Mouse (Mus musculus): ENCODE data around the gene Tef. TPM values are rescaled to one million over a fixed set of nuclear protein-coding genes. Genes with fewer than 3 reads are reported as not detected.

The Tef gene
- polyA plus RNA-seq, 1 experiment from 2014 or later: 19.2 TPM

- H3K9me3 ChIP-seq (ENCODE audit: control insufficient read depth, low read length): no peaks in the 10 kb centered on the region
- no peaks in the 10 kb centered on the region for H3K27me3 ChIP-seq (ENCODE audit: control insufficient read depth, insufficient read depth, low read length)
- H3K9ac ChIP-seq (ENCODE audit: low read depth, low read length): peak overlapping the region; percentile 91
- H3K4me1 ChIP-seq (ENCODE audit: control insufficient read depth, insufficient read depth, low read length): 0 out of 2 replicates have a peak, but pooled peaks cover 6% of the 10 kb centered on the region
- under 1% methylated on average over 14 of the region's 14 CpGs for WGBS
- peak overlapping the region; percentile 91 for H3K4me2 ChIP-seq (replicated peaks; ENCODE audit: low read depth, low read length)
- peak overlapping the region; percentile 92 for H3K4me3 ChIP-seq (ENCODE audit: low read length)
- H3K27ac ChIP-seq (ENCODE audit: low read depth, low read length): peak overlapping the region; percentile 97; the same call in 1 of the 2 replicates
- ATAC-seq (ENCODE audit: low FRiP score, low TSS enrichment): no peak
- H3K36me3 ChIP-seq (ENCODE audit: control insufficient read depth, insufficient read depth, low read length): peaks cover 7% of the 10 kb centered on the region
Observed at GRCm38 (mm10) chr15:81856938-81857723, 54.9 kb downstream of the Tef start.

GRCm38 (mm10) chr15:81857724-81858116 lies 55.5 kb downstream of the Tef start:
- Histone ChIP-seq H3K27ac (ENCODE audit: low read depth, low read length) (peak overlapping the region; percentile 97), H3K9me3 (ENCODE audit: control insufficient read depth, low read length) (no peaks in the 10 kb centered on the region)

GRCm38 (mm10) chr15:81858138-81858516 lies 55.9 kb downstream of the Tef start:
- Histone ChIP-seq H3K4me1 (ENCODE audit: control insufficient read depth, insufficient read depth, low read length) (0 out of 2 replicates have a peak, but pooled peaks cover 6% of the 10 kb centered on the region), H3K4me3 (ENCODE audit: low read length) (peak overlapping the region; percentile 92), H3K9me3 (ENCODE audit: control insufficient read depth, low read length) (no peaks in the 10 kb centered on the region), H3K9ac (ENCODE audit: low read depth, low read length) (peak overlapping the region; percentile 91), H3K4me2 (replicated peaks; ENCODE audit: low read depth, low read length) (peak overlapping the region; percentile 91), H3K27me3 (ENCODE audit: control insufficient read depth, insufficient read depth, low read length) (no peaks in the 10 kb centered on the region), H3K36me3 (ENCODE audit: control insufficient read depth, insufficient read depth, low read length) (no peaks in the 10 kb centered on the region; the same call in 1 of the 2 replicates), H3K27ac (ENCODE audit: low read depth, low read length) (peak overlapping the region; percentile 97)
- ATAC-seq (ENCODE audit: low FRiP score, low TSS enrichment): peak; percentile 32
- 0% methylated on average over 23 of the region's 23 CpGs for WGBS

More at GRCm38 (mm10) chr15:81857724-81858116, 55.5 kb downstream of the Tef start:
- ATAC-seq (ENCODE audit: low FRiP score, low TSS enrichment): 0 out of 2 replicates have a peak, but pooled peaks have one; percentile 22
- Histone ChIP-seq H3K27me3 (ENCODE audit: control insufficient read depth, insufficient read depth, low read length) (no peaks in the 10 kb centered on the region), H3K4me3 (ENCODE audit: low read length) (peak overlapping the region; percentile 92), H3K4me2 (replicated peaks; ENCODE audit: low read depth, low read length) (peak overlapping the region; percentile 91), H3K4me1 (ENCODE audit: control insufficient read depth, insufficient read depth, low read length) (0 out of 2 replicates have a peak, but pooled peaks cover 6% of the 10 kb centered on the region), H3K36me3 (ENCODE audit: control insufficient read depth, insufficient read depth, low read length) (peaks cover 1% of the 10 kb centered on the region; the same call in 1 of the 2 replicates), H3K9ac (ENCODE audit: low read depth, low read length) (peak overlapping the region; percentile 91)
- under 1% methylated on average over 33 of the region's 33 CpGs for WGBS

- 0 out of 2 replicates have a peak, but pooled peaks cover 6% of the 10 kb centered on the region for H3K4me1 ChIP-seq (ENCODE audit: control insufficient read depth, insufficient read depth, low read length)
- peaks cover under 1% of the 10 kb centered on the region; the same call in 1 of the 2 replicates for H3K36me3 ChIP-seq (ENCODE audit: control insufficient read depth, insufficient read depth, low read length)
- H3K27ac ChIP-seq (ENCODE audit: low read depth, low read length): peak within 1 kb of the TSS; percentile 97
- under 1% methylated on average over 44 of the region's 44 CpGs for WGBS
- H3K9me3 ChIP-seq (ENCODE audit: control insufficient read depth, low read length): no peaks in the 10 kb centered on the region
- H3K4me3 ChIP-seq (ENCODE audit: low read length): peak within 1 kb of the TSS; percentile 92
- no peaks in the 10 kb centered on the region for H3K27me3 ChIP-seq (ENCODE audit: control insufficient read depth, insufficient read depth, low read length)
- peak within 1 kb of the TSS; percentile 91 for H3K4me2 ChIP-seq (replicated peaks; ENCODE audit: low read depth, low read length)
- ATAC-seq (ENCODE audit: low FRiP score, low TSS enrichment): peak; percentile 22
- peak within 1 kb of the TSS; percentile 91 for H3K9ac ChIP-seq (ENCODE audit: low read depth, low read length)
Observed at GRCm38 (mm10) chr15:81858517-81859329, 56.5 kb downstream of the Tef start, which contains the start of gene Tob2. Tob2 (minus strand) TSS chr15:81858796.

GRCm38 (mm10) chr15:81859330-81860255 lies 57.4 kb downstream of the Tef start:
- H3K36me3 ChIP-seq (ENCODE audit: control insufficient read depth, insufficient read depth, low read length): peaks cover 9% of the 10 kb centered on the region; the same call in 1 of the 2 replicates
- H3K27me3 ChIP-seq (ENCODE audit: control insufficient read depth, insufficient read depth, low read length): no peaks in the 10 kb centered on the region
- H3K27ac ChIP-seq (ENCODE audit: low read depth, low read length): peak overlapping the region; percentile 97
- under 1% methylated on average over 39 of the region's 39 CpGs for WGBS
- peak overlapping the region; percentile 91 for H3K9ac ChIP-seq (ENCODE audit: low read depth, low read length)
- peak overlapping the region; percentile 91 for H3K4me2 ChIP-seq (replicated peaks; ENCODE audit: low read depth, low read length)
- peak; percentile 82 for ATAC-seq (ENCODE audit: low FRiP score, low TSS enrichment)
- no peaks in the 10 kb centered on the region for H3K9me3 ChIP-seq (ENCODE audit: control insufficient read depth, low read length)
- H3K4me3 ChIP-seq (ENCODE audit: low read length): peak overlapping the region; percentile 92
- H3K4me1 ChIP-seq (ENCODE audit: control insufficient read depth, insufficient read depth, low read length): 0 out of 2 replicates have a peak, but pooled peaks cover 6% of the 10 kb centered on the region

GRCm38 (mm10) chr15:81860471-81861135 lies 58.4 kb downstream of the Tef start:
- H3K27me3 ChIP-seq (ENCODE audit: control insufficient read depth, insufficient read depth, low read length): no peaks in the 10 kb centered on the region
- no peak for ATAC-seq (ENCODE audit: low FRiP score, low TSS enrichment)
- H3K4me1 ChIP-seq (ENCODE audit: control insufficient read depth, insufficient read depth, low read length): no peaks in the 10 kb centered on the region
- peak overlapping the region; percentile 92; the same call in 1 of the 2 replicates for H3K4me3 ChIP-seq (ENCODE audit: low read length)
- 42% methylated on average over 8 of the region's 8 CpGs for WGBS
- peak overlapping the region; percentile 25; the same call in 1 of the 2 replicates for H3K27ac ChIP-seq (ENCODE audit: low read depth, low read length)
- peaks cover 17% of the 10 kb centered on the region for H3K36me3 ChIP-seq (ENCODE audit: control insufficient read depth, insufficient read depth, low read length)
- no peaks in the 10 kb centered on the region for H3K9me3 ChIP-seq (ENCODE audit: control insufficient read depth, low read length)
- no peak overlapping the region for H3K9ac ChIP-seq (ENCODE audit: low read depth, low read length)
- peak overlapping the region; percentile 91; the same call in 1 of the 2 replicates for H3K4me2 ChIP-seq (replicated peaks; ENCODE audit: low read depth, low read length)

GRCm38 (mm10) chr15:81864238-81864637 lies 62.0 kb downstream of the Tef start:
- ATAC-seq (ENCODE audit: low FRiP score, low TSS enrichment): no peak
- no peak overlapping the region for H3K27ac ChIP-seq (ENCODE audit: low read depth, low read length)
- H3K4me3 ChIP-seq (ENCODE audit: low read length): no peak overlapping the region
- no peaks in the 10 kb centered on the region for H3K9me3 ChIP-seq (ENCODE audit: control insufficient read depth, low read length)
- H3K36me3 ChIP-seq (ENCODE audit: control insufficient read depth, insufficient read depth, low read length): peaks cover 53% of the 10 kb centered on the region
- no peaks in the 10 kb centered on the region for H3K4me1 ChIP-seq (ENCODE audit: control insufficient read depth, insufficient read depth, low read length)
- no peak overlapping the region for H3K9ac ChIP-seq (ENCODE audit: low read depth, low read length)
- no peak overlapping the region for H3K4me2 ChIP-seq (replicated peaks; ENCODE audit: low read depth, low read length)
- WGBS: 95% methylated on average over 7 of the region's 7 CpGs
- H3K27me3 ChIP-seq (ENCODE audit: control insufficient read depth, insufficient read depth, low read length): no peaks in the 10 kb centered on the region

Measured in kidney, embryonic 14.5 days (tissue).